Mouse (Mus musculus) fibroblast of lung, adult 2 months (primary cell): ENCODE data around the gene A230050P20Rik.

Experiments
- DNase-seq: peaks from one replicate; pipeline ENCODE4 v3.0.0-alpha.2; 2011; ENCODE audit warnings: low read depth

The A230050P20Rik gene

GRCm38 (mm10) chr9:20875021-20875790 is 6.8 kb downstream of the A230050P20Rik start:
- DNase-seq, result no peak

- no peak for DNase-seq
These were observed 8.1 kb downstream of the A230050P20Rik start for GRCm38 (mm10) chr9:20876318-20877117.

- DNase-seq, result no peak
These were observed 8.9 kb downstream of the A230050P20Rik start for GRCm38 (mm10) chr9:20877118-20878040.

- peak; percentile 99 for DNase-seq
These were observed 9.7 kb downstream of the A230050P20Rik start for GRCm38 (mm10) chr9:20878041-20878709.

GRCm38 (mm10) chr9:20878710-20879065 is 10.2 kb downstream of the A230050P20Rik start:
- no peak for DNase-seq

- DNase-seq, result no peak
These were observed 10.8 kb downstream of the A230050P20Rik start, which contains the start of gene Angptl6 for GRCm38 (mm10) chr9:20879097-20879792. Gene Angptl6 (minus strand): TSS chr9:20879727.

- no peak for DNase-seq
These were observed 18.1 kb downstream of the A230050P20Rik start for GRCm38 (mm10) chr9:20886563-20886962.

GRCm38 (mm10) chr9:20887191-20887590 is 18.7 kb downstream of the A230050P20Rik start:
- no peak for DNase-seq

GRCm38 (mm10) chr9:20887704-20888385 is 19.4 kb downstream of the A230050P20Rik start, which contains the start of gene Ppan:
Gene Ppan (plus strand): TSS chr9:20888175.
- peak; percentile 89 for DNase-seq

- DNase-seq, result no peak
These were observed 19.9 kb downstream of the A230050P20Rik start for GRCm38 (mm10) chr9:20888386-20888765.

GRCm38 (mm10) chr9:20889185-20890141 is 21.0 kb downstream of the A230050P20Rik start:
- DNase-seq, result no peak

GRCm38 (mm10) chr9:20890411-20890810 is 22.0 kb downstream of the A230050P20Rik start:
- DNase-seq, result no peak

GRCm38 (mm10) chr9:20891339-20892103 is 23.1 kb downstream of the A230050P20Rik start:
- no peak for DNase-seq

GRCm38 (mm10) chr9:20892104-20892653 is 23.7 kb downstream of the A230050P20Rik start:
- DNase-seq, result no peak

GRCm38 (mm10) chr9:20893069-20893468 is 24.6 kb downstream of the A230050P20Rik start:
- DNase-seq, result no peak

GRCm38 (mm10) chr9:20893590-20894343 is 25.3 kb downstream of the A230050P20Rik start:
- DNase-seq, result no peak

GRCm38 (mm10) chr9:20894629-20895028 is 26.2 kb downstream of the A230050P20Rik start:
- no peak for DNase-seq
